Mouse (Mus musculus): ENCODE data around the gene Gtf2ird1.
A peak's percentile ranks its signal among the peaks of the same experiment; 100 is the strongest.
"Not testable (repeated sequence)": the region's sequence is repeated elsewhere in the genome, so short reads cannot be mapped to it uniquely, and the experiment has no call there.

Gene Gtf2ird1

GRCm38 (mm10) chr5:134340101-134340522 lies 116.4 kb downstream of the Gtf2ird1 start:
- no peak for DNase-seq

GRCm38 (mm10) chr5:134337012-134337411 lies 119.5 kb downstream of the Gtf2ird1 start:
- not testable (repeated sequence) for DNase-seq

- DNase-seq = peak; percentile 38 to 62
These were observed 123.8 kb downstream of the Gtf2ird1 start for GRCm38 (mm10) chr5:134332743-134333142.

DNA sequence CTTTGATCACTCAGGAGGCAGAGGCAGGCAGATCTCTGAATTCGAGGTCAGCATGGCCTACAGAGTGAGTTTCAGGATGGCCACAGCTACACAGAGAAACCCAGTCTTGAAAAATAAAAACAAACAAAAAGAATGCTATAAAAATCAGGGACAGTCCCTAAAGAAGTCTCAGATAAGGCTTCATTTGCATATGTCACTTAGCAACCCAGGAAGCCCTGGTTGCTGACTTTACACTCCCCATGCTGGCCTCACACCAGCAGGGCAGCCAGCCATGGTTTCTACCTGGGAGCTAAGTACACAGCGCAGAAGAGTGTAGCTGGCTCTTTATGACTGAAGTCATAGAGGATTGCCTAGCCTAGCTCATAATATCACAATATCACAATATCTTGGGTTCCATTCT lies 126.4 kb downstream of the Gtf2ird1 start:
- no peak for DNase-seq

GRCm38 (mm10) chr5:134329311-134329710 lies 127.2 kb downstream of the Gtf2ird1 start:
- DNase-seq = no peak

- DNase-seq = no peak
These were observed 128.0 kb downstream of the Gtf2ird1 start for GRCm38 (mm10) chr5:134328482-134329001.

DNA sequence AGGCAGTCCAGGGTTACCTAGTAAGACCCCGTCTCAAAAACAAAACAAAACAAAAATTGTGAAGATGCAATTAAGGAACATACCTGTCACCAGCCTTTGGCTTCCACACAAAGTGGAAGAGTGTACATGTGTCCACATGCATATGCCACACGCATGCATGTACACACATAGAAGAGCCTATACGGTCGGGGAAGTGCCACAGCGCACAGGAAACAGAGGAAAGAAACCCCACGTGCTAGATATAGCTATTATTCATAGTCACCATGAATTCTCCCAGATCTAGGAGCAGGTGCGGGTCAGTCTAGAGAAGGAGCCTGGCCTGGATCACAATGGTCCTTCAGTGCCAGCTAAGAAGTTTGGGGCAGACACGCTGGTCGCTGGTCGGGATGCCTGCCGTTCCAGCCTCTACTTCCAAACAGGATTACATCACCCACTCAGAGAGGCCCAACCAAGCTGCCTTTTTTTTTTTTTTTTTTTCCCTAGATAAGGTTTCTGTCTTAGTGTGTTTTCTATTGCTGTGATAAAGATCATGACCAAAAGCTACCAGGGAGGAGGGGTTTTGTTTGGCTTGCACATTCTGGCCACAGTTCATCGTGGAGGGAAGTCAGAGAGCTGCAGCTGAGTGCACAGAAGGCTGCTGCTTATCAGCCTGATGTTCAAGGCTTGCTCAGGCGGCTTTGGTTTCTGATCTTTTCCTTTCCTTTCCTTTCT lies 130.5 kb downstream of the Gtf2ird1 start:
- no peak for DNase-seq

GRCm38 (mm10) chr5:134323869-134324268 lies 132.6 kb downstream of the Gtf2ird1 start:
- DNase-seq = no peak

- no peak for DNase-seq
These were observed 133.2 kb downstream of the Gtf2ird1 start for GRCm38 (mm10) chr5:134323311-134323710.

- no peak for DNase-seq
These were observed 134.2 kb downstream of the Gtf2ird1 start for GRCm38 (mm10) chr5:134322355-134322754.

DNA sequence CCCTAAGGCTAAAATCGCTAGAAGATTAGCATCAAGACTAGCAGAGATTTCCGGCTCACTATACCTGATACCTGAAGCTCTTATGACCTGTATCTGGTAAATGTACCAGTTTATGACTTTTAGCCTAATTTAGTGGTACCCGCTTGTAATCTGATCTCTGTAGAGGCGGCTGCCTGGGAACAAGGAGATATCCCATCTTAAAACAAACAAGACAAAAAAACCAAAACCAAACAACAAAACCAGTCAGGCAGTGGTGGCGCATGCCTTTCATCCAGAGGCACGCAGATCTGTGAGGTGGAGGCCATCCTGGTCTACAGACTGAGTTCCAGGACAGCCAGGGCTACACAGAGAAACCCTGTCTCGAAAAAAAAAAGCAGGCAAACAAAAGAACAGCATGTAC lies 134.8 kb downstream of the Gtf2ird1 start:
- DNase-seq = no peak

DNA sequence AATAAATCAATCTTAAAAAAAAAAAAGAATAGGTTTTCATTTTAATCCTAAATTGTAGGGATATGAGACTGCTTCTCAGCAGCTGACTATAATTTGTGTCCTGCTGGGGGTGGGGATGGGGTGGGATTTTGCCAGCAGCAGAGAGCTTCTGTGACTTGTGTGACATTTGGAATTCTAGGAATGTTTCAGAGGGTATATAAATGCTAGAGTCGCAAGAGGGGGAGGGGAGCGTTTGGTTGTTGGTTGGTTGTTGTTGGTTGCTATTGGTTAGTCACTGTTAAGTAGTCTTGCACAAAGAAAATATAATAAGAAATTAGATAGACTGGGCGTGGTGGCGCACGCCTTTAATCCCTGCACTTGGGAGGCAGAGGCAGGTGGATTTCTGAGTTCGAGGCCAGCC lies 137.6 kb downstream of the Gtf2ird1 start:
- no peak for DNase-seq

DNA sequence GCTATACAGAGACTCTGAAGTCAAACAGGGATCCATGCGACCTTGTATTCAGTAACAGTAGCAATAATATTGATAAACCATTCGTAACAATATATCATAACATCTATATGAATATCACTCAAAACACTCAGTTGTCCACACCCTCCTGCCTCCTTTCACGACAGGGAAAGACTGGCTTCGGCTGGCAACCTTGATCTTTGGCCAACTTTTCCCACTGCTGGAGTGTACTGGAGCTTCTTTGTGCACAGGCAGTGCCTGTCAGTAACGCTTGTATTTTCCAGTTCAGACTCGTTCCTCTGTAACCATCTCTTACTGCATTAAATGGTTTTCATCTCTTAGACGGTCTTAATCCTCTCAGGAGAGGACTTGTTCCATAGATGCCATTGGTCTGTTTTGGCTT lies 139.8 kb downstream of the Gtf2ird1 start:
- DNase-seq = no peak

DNA sequence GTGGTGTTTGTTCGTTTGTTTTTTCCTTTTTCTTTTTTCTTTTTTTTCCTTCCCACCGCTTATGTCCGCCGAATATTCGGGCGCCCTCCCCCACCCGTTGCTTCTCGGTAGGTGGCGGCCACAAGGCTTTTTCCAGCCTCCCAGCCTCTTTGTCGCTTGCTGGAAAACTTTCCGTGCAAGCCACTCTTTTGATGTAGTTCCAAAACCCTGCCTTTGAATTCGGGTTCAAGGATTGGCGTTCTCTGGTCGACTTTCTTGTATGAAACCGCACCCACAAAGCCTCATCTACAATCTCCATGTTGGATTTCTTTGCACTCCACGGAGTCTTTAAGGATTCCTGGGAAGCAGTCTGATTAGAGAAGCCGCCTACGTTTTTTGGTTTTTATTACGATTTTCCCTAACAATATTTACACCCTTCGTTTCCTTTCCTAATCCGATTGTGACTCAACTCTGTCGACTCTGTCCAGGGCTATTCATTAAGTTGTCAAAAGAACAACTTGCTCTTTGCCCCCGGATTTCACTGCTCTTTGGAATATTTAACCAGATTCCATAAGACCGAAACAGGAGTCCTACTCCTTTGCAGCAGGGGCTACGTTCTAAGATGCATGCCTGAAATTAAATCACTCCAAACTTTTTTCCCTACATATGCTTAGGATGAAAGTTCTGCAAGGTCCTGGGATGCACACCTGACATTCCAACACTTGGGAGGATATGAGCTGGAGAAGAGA lies 140.7 kb downstream of the Gtf2ird1 start:
- DNase-seq = peak in 1 of 2 experiments; percentile 18

DNA sequence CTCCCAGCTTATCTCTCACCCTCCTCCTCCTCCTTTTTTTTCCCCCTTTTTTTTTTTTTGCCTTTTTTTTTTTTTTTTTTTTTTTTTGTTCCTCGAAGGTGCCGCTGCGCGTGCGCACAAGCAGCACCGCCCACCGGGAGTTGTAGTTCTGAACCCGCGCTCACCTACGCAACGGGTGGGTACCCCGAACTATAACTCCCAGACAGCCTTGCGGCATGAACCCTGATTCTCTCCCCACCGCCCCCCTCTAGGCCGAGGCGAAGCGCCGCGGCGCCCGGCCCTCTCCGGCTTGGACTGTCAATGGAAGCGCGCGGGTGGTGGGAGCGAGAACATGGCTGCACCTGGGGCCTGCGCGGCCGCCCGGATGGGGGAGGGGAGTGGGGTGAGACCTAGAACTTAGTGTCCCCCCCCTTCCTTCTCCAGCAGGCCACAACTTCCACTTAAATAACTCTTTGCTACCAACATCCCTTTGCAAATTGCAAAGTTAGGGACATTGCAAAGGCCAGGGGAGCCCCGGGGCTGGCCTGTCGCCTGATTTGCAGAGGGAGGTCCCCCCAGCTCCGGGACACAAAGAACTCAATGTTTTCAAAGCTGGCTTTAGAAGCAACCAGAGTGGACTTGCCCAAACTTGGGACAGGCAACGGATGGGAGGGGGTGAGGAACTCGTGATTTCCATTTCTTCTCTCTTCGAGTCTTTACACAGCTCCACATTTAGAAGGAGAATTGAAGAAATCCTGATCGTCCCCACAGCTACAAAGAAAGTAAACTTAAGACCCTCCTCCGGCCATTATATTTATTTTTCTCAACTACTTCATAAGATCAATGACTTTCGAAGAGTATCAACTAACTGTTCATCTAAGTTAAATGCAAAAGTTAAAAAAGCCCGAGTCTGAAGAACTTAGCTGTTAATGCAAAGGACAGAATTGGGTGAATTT lies 141.6 kb downstream of the Gtf2ird1 start, which contains the start of gene Gtf2i:
TSS of gene Gtf2i (minus strand) at position 73 of the 935 bp plus-strand sequence.
- DNase-seq = peak; percentile 91 to 94

GRCm38 (mm10) chr5:134314068-134314674 lies 142.3 kb downstream of the Gtf2ird1 start:
- peak in 1 of 2 experiments; percentile 56 for DNase-seq

DNA sequence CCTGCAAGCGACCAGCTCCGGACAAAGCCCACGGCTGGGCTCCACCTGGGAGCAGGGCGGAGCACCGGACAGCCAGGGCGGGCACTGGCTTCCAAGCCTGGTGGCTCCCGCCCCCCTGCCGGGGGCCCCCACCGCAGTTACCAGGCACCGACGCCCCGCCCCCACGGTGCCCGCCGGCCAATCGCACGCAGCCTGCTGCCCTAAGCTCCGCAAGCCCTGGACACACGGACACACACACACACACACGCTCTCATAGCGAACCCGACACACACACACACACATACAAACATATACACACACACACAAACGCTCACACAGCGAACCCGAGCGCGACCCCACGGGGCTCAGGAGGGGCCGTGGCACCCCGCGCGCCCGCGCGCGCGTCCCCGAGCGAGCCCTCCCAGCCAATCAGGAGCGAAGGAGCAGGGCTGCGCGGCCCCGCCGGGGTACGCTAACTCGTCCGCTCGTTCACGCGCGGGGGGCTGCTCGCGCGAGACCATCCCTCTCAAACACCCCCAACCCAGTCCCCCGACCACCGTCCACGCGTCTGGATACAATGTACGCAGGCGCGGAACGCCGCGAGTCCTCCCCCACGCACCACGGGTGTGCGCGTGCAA lies 143.0 kb downstream of the Gtf2ird1 start:
- DNase-seq = peak; percentile 83 to 86

GRCm38 (mm10) chr5:134312691-134313450 lies 143.6 kb downstream of the Gtf2ird1 start:
- DNase-seq = peak; percentile 12 to 30

DNA sequence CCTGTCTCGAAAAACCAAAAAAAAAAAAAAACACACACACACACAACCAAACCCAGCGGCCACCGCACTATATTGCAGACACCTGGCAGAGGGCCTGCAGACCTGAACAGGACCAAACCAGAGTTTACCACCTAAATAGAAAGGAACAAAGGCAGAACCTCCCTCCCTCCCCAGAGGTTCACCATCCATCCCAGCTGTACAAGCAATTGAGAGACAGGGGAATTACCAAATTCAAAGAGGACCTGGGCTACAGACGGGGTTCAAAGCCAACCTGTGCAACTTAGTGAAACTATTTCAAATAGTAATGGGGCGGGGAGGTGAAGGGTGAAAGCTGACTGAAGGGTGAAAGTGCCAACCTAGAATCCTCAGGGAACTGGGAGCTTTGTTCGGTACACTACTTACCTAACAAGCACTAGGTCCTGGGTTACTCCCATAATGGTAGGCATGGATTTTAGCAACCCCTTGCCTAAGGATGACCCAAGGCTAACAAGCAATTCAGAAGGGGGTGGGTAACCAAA lies 144.6 kb downstream of the Gtf2ird1 start:
- DNase-seq = no peak

- DNase-seq = no peak
These were observed 146.3 kb downstream of the Gtf2ird1 start for GRCm38 (mm10) chr5:134310201-134310600.

- no peak for DNase-seq
These were observed 147.2 kb downstream of the Gtf2ird1 start for GRCm38 (mm10) chr5:134309345-134309744.
